29 mouse cellular contexts compared by ENCODE assay signal in genomic region chr9:75023150-75023894, GRCm38 (mm10). TPM values are rescaled to one million over a fixed set of nuclear protein-coding genes. Genes with fewer than 3 reads are reported as not detected.
DNase-seq lines count a peak whose midpoint lies in the region; ATAC-seq lines count a peak whose summit lies in the region.
"Had no signal": no experiment of that assay in that cellular context is flagged by ENCODE, and none has a peak within 500 bp of the region (broad histone marks: within the 10 kb centered on the region; RNA-seq: fewer than 3 reads in every experiment).

No protein-coding gene starts in this region.

- 60% methylated on average over 5 of the region's 5 CpGs for WGBS in liver, embryonic 12.5 days (ENCODE audit: insufficient replicate concordance)
- WGBS in intestine, embryonic 16.5 days, result 56% methylated on average over 5 of the region's 5 CpGs
- WGBS in liver, embryonic 15.5 days (ENCODE audit: insufficient replicate concordance), result 58% methylated on average over 5 of the region's 5 CpGs

- no peak for DNase-seq in liver
- DNase-seq in urinary bladder, postnatal 14 days (ENCODE audit: low spot score), result no peak
- no peak for DNase-seq in B cell, adult 2 months
- no peak for DNase-seq in adrenal gland, adult 8-10 months
- DNase-seq: adrenal gland, postnatal 36 days; cerebellum, adult 18-20 months; cerebellum, postnatal 10 days; gastrocnemius, postnatal 25 days; heart, adult 18-20 months; heart, postnatal 4 days; kidney, adult 18-20 months; kidney, postnatal 25 days; lung, embryonic 14.5 days; lung, postnatal 14 days; midbrain, embryonic 14.5 days; right cerebral cortex, adult 18-20 months; spleen, adult 18-20 months had no signal

- 0 out of 2 replicates have a peak, but pooled peaks have one; percentile 37 for ATAC-seq in liver, embryonic 12.5 days
- ATAC-seq in intestine, embryonic 16.5 days, result peak; percentile 83
- peak; percentile 37; the same call in 1 of the 2 replicates for ATAC-seq in liver, embryonic 15.5 days (ENCODE audit: insufficient read depth)
- ATAC-seq: forebrain, embryonic 13.5 days had no signal

- no peaks in the 10 kb centered on the region for H3K9me3 ChIP-seq in liver, embryonic 12.5 days (replicated peaks)
- no peaks in the 10 kb centered on the region for H3K9me3 ChIP-seq in intestine, embryonic 16.5 days (ENCODE audit: control insufficient read depth, low read length)
- H3K9me3 ChIP-seq in liver, embryonic 15.5 days (replicated peaks), result no peaks in the 10 kb centered on the region
- H3K9me3 ChIP-seq: embryonic facial prominence, embryonic 10.5 days; embryonic facial prominence, embryonic 15.5 days; forebrain, embryonic 13.5 days; G1E; hindbrain, embryonic 13.5 days; kidney, embryonic 15.5 days; limb, embryonic 13.5 days; neural tube, embryonic 15.5 days had no signal

- no peak overlapping the region for H3K27ac ChIP-seq in liver, embryonic 12.5 days
- H3K27ac ChIP-seq in intestine, embryonic 16.5 days (ENCODE audit: low read length), result no peak overlapping the region
- no peak overlapping the region for H3K27ac ChIP-seq in liver, embryonic 15.5 days (replicated peaks)
- H3K27ac ChIP-seq: forebrain, embryonic 13.5 days; hindbrain, embryonic 13.5 days; kidney, embryonic 15.5 days; limb, embryonic 13.5 days; neural tube, embryonic 15.5 days had no signal

- no peak overlapping the region for H3K4me3 ChIP-seq in liver, embryonic 12.5 days
- no peak overlapping the region for H3K4me3 ChIP-seq in intestine, embryonic 16.5 days (ENCODE audit: low read length)
- no peak overlapping the region for H3K4me3 ChIP-seq in liver, embryonic 15.5 days (replicated peaks)
- H3K4me3 ChIP-seq: embryonic facial prominence, embryonic 10.5 days; embryonic facial prominence, embryonic 15.5 days; forebrain, embryonic 13.5 days; hindbrain, embryonic 13.5 days; kidney, embryonic 15.5 days; limb, embryonic 13.5 days; neural tube, embryonic 15.5 days had no signal

- no peak overlapping the region for H3K9ac ChIP-seq in liver, embryonic 12.5 days
- no peak overlapping the region for H3K9ac ChIP-seq in intestine, embryonic 16.5 days (ENCODE audit: low read depth, low read length)
- H3K9ac ChIP-seq in liver, embryonic 15.5 days, result no peak overlapping the region
- H3K9ac ChIP-seq: embryonic facial prominence, embryonic 15.5 days; forebrain, embryonic 13.5 days; hindbrain, embryonic 13.5 days; kidney, embryonic 15.5 days; limb, embryonic 13.5 days; lung, embryonic 14.5 days; neural tube, embryonic 15.5 days had no signal

- peaks cover 3% of the 10 kb centered on the region for H3K36me3 ChIP-seq in liver, embryonic 12.5 days
- no peaks in the 10 kb centered on the region for H3K36me3 ChIP-seq in intestine, embryonic 16.5 days (ENCODE audit: control insufficient read depth, insufficient read depth, low read length)
- H3K36me3 ChIP-seq in liver, embryonic 15.5 days (replicated peaks), result no peaks in the 10 kb centered on the region

- H3K4me2 ChIP-seq in liver, embryonic 12.5 days, result no peak overlapping the region
- no peak overlapping the region for H3K4me2 ChIP-seq in intestine, embryonic 16.5 days (ENCODE audit: low read depth, low read length)
- no peak overlapping the region for H3K4me2 ChIP-seq in liver, embryonic 15.5 days
- H3K4me2 ChIP-seq: embryonic facial prominence, embryonic 15.5 days; forebrain, embryonic 13.5 days; heart, embryonic 11.5 days; hindbrain, embryonic 13.5 days; kidney, embryonic 15.5 days; limb, embryonic 13.5 days; lung, embryonic 14.5 days; neural tube, embryonic 15.5 days had no signal

- H3K27me3 ChIP-seq in liver, embryonic 12.5 days (replicated peaks), result no peaks in the 10 kb centered on the region
- no peaks in the 10 kb centered on the region for H3K27me3 ChIP-seq in intestine, embryonic 16.5 days (replicated peaks; ENCODE audit: control insufficient read depth, insufficient read depth, low read length)
- H3K27me3 ChIP-seq in liver, embryonic 15.5 days, result no peaks in the 10 kb centered on the region
- H3K27me3 ChIP-seq: embryonic facial prominence, embryonic 15.5 days; forebrain, embryonic 13.5 days; hindbrain, embryonic 13.5 days; kidney, embryonic 15.5 days; limb, embryonic 13.5 days; neural tube, embryonic 15.5 days had no signal

- H3K4me1 ChIP-seq in liver, embryonic 12.5 days, result peaks cover 8% of the 10 kb centered on the region
- H3K4me1 ChIP-seq in intestine, embryonic 16.5 days (ENCODE audit: control insufficient read depth, insufficient read depth, low read length), result no peaks in the 10 kb centered on the region
- H3K4me1 ChIP-seq in liver, embryonic 15.5 days (replicated peaks), result peaks cover 9% of the 10 kb centered on the region
- H3K4me1 ChIP-seq: forebrain, embryonic 13.5 days; hindbrain, embryonic 13.5 days; kidney, embryonic 15.5 days; limb, embryonic 13.5 days; neural tube, embryonic 15.5 days had no signal

RNA-seq across cellular contexts. Expression of gene Arpp19, which starts 14.1 kb away (rescaled TPM):
- 232 and 236 TPM in 2 replicates for polyA plus RNA-seq in liver, embryonic 12.5 days (2016; fragmentation: Nextera tagmentation; extraction: Ambion mirVana)
- 264 and 267 TPM in 2 replicates for polyA plus RNA-seq in intestine, embryonic 16.5 days (2015; fragmentation: Nextera tagmentation; extraction: Ambion mirVana)
- 87.5 and 116 TPM in 2 replicates for polyA plus RNA-seq in liver, embryonic 15.5 days (2015; fragmentation: Nextera tagmentation; extraction: Ambion mirVana)
- 100 to 1,000 TPM; 195 to 332 (median 231) TPM for total RNA-seq in adrenal gland, adult 8-10 months (2022)

RNA-seq across cellular contexts. Expression of gene Myo5a, which starts 47.5 kb away (rescaled TPM):
- polyA plus RNA-seq in liver, embryonic 12.5 days (2016; fragmentation: Nextera tagmentation; extraction: Ambion mirVana), result 3.8 and 3.9 TPM in 2 replicates
- 4.3 and 4.9 TPM in 2 replicates for polyA plus RNA-seq in intestine, embryonic 16.5 days (2015; fragmentation: Nextera tagmentation; extraction: Ambion mirVana)
- polyA plus RNA-seq in liver, embryonic 15.5 days (2015; fragmentation: Nextera tagmentation; extraction: Ambion mirVana), result 1.4 and 1.5 TPM in 2 replicates
- 10 to 100 TPM; 39.8 to 90.4 (median 58.0) TPM for total RNA-seq in adrenal gland, adult 8-10 months (2022)
